Mouse (Mus musculus) G1E (cell line): ENCODE measurements around the gene Ccnd3.

Source experiments
- CTCF ChIP-seq: IDR thresholded peaks from 2 replicates; pipeline ENCODE4 v1.5.1; 2012; ENCODE audit warnings: low read depth, low read length, inconsistent platforms, mixed read lengths
- GATA1 ChIP-seq: IDR thresholded peaks from 2 replicates; pipeline ENCODE4 v1.6.1; 2012; ENCODE audit warnings: borderline replicate concordance, low read length, inconsistent platforms, mixed read lengths
- POLR2AphosphoS5 ChIP-seq: IDR thresholded peaks from 2 replicates; pipeline ENCODE4 v1.6.1; 2012; ENCODE audit warnings: low read depth, low read length, inconsistent platforms; ENCODE audit not compliant: insufficient replicate concordance
- TAL1 ChIP-seq: conservative IDR thresholded peaks from 2 replicates; pipeline ENCODE4 v1.6.1; 2012; ENCODE audit warnings: low read depth, low read length, inconsistent platforms, mixed read lengths

GRCm38 (mm10) chr17:47642992-47643391 lies 138.1 kb downstream of the Ccnd3 start:
- TF ChIP-seq CTCF: no peak
- no peak for TF ChIP-seq TAL1
- TF ChIP-seq POLR2AphosphoS5: no peak
- TF ChIP-seq GATA1: no peak
